Mouse (Mus musculus) kidney, postnatal 0 days (tissue): ENCODE results near the gene Capn11. TPM values are rescaled to one million over a fixed set of nuclear protein-coding genes. Genes with fewer than 3 reads are reported as not detected.

Experiments used
- ATAC-seq: fragments of 200-750 bp; cut with Nextera tagmentation; replicated peaks from 2 replicates; pipeline ENCODE4 v1.8.0; 2017; ENCODE audit warnings: low read depth, moderate number of reproducible peaks, moderate TSS enrichment, moderate library complexity; ENCODE audit not compliant: low FRiP score
- DNase-seq: peaks from one replicate; pipeline ENCODE4 v3.0.0-alpha.2; 2016; ENCODE audit warnings: low spot score
- H3K27ac ChIP-seq: fragments of 300-500 bp; sonication (generic); 2 replicates; pipeline ENCODE4 v1.5.1; 2014; ENCODE audit warnings: mild to moderate bottlenecking
- H3K27me3 ChIP-seq: fragments of 300-500 bp; sonication (generic); 2 replicates; pipeline ENCODE4 v1.6.1; 2014; ENCODE audit warnings: low read length, mixed read lengths; ENCODE audit not compliant: insufficient read depth
- H3K36me3 ChIP-seq: fragments of 300-500 bp; sonication (generic); 2 replicates; pipeline ENCODE4 v1.6.1; 2014; ENCODE audit warnings: low read length, mixed read lengths; ENCODE audit not compliant: insufficient read depth
- H3K4me1 ChIP-seq: fragments of 300-500 bp; sonication (generic); replicated peaks from 2 replicates; pipeline ENCODE4 v1.6.1; 2014; ENCODE audit warnings: antibody characterized with exemption, low read length, mixed read lengths; ENCODE audit not compliant: insufficient read depth
- H3K4me2 ChIP-seq: fragments of 300-500 bp; sonication (generic); 2 replicates; pipeline ENCODE4 v1.6.1; 2014; ENCODE audit warnings: mild to moderate bottlenecking, low read length, moderate library complexity, mixed read lengths
- H3K4me3 ChIP-seq: fragments of 300-500 bp; sonication (generic); replicated peaks from 2 replicates; pipeline ENCODE4 v1.5.1; 2014; ENCODE audit warnings: low read depth, low read length
- H3K9ac ChIP-seq: fragments of 300-500 bp; sonication (generic); 2 replicates; pipeline ENCODE4 v1.6.1; 2014; ENCODE audit warnings: low read depth, low read length
- H3K9me3 ChIP-seq: fragments of 300-500 bp; sonication (generic); replicated peaks from 2 replicates; pipeline ENCODE4 v1.6.1; 2016; ENCODE audit warnings: low read length, inconsistent platforms, mixed read lengths
- CTCF ChIP-seq: IDR thresholded peaks from 2 replicates; pipeline ENCODE4 v1.5.1; 2016; ENCODE audit warnings: antibody characterized with exemption, low read depth, mild to moderate bottlenecking, moderate library complexity
- WGBS: fragments of 180-500 bp; shearing (Covaris S2); extraction: QIAGEN DNeasy Blood & Tissue Kit; methylation state at CpG from one replicate; pipeline ENCODE4 v1.1.7; 2014; 5-methylcytosine and 5-hydroxymethylcytosine counted together
- polyA plus RNA-seq: library from polyadenylated mRNA; unstranded; fragments of >200 nt; fragmentation: Nextera tagmentation; extraction: Ambion mirVana; gene quantifications from 2 replicates; pipeline ENCODE4 v1.2.1, GENCODE M21; 2015

The Capn11 gene
- polyA plus RNA-seq, 1 experiment from 2014 or later = not detected

- peak; percentile 6; the same call in 1 of the 2 replicates for TF ChIP-seq CTCF
- H3K4me2 ChIP-seq = peak overlapping the region; percentile 94
- no peaks in the 10 kb centered on the region for H3K36me3 ChIP-seq
- WGBS = under 1% methylated on average over 58 of the region's 58 CpGs
- DNase-seq = peak; percentile 62
- ATAC-seq = peak; percentile 42
- H3K4me1 ChIP-seq = peaks cover 18% of the 10 kb centered on the region; the same call in 1 of the 2 replicates
- H3K27ac ChIP-seq = peak overlapping the region; percentile 87
- H3K27me3 ChIP-seq = no peaks in the 10 kb centered on the region
- H3K4me3 ChIP-seq = peak overlapping the region; percentile 91
- H3K9me3 ChIP-seq = no peaks in the 10 kb centered on the region
- H3K9ac ChIP-seq = peak overlapping the region; percentile 85
These were observed 26.3 kb upstream of the Capn11 start for GRCm38 (mm10) chr17:45685171-45686092.

- Histone ChIP-seq H3K9me3 (no peaks in the 10 kb centered on the region), H3K4me1 (peaks cover 18% of the 10 kb centered on the region; the same call in 1 of the 2 replicates), H3K4me3 (peak overlapping the region; percentile 91), H3K4me2 (peak overlapping the region; percentile 94), H3K36me3 (no peaks in the 10 kb centered on the region), H3K27ac (peak overlapping the region; percentile 87; the same call in 1 of the 2 replicates), H3K27me3 (no peaks in the 10 kb centered on the region), H3K9ac (peak overlapping the region; percentile 85)
- DNase-seq (no peak), ATAC-seq (no peak)
- TF ChIP-seq CTCF = no peak
- 38% methylated on average over 14 of the region's 14 CpGs for WGBS
These were observed 25.6 kb upstream of the Capn11 start for GRCm38 (mm10) chr17:45684667-45685131.

GRCm38 (mm10) chr17:45682843-45683242 lies 23.7 kb upstream of the Capn11 start:
- H3K36me3 ChIP-seq = no peaks in the 10 kb centered on the region
- H3K27ac ChIP-seq = no peak overlapping the region
- H3K4me1 ChIP-seq = peaks cover 18% of the 10 kb centered on the region; the same call in 1 of the 2 replicates
- WGBS = 84% methylated on average over 4 of the region's 4 CpGs
- no peak overlapping the region for H3K9ac ChIP-seq
- ATAC-seq (no peak), DNase-seq (no peak)
- H3K4me3 ChIP-seq = no peak overlapping the region
- TF ChIP-seq CTCF = no peak
- no peaks in the 10 kb centered on the region for H3K9me3 ChIP-seq
- no peak overlapping the region for H3K4me2 ChIP-seq
- H3K27me3 ChIP-seq = no peaks in the 10 kb centered on the region

- Histone ChIP-seq H3K4me1 (peaks cover 8% of the 10 kb centered on the region; the same call in 1 of the 2 replicates), H3K36me3 (peaks cover 8% of the 10 kb centered on the region; the same call in 1 of the 2 replicates), H3K27me3 (no peaks in the 10 kb centered on the region), H3K27ac (no peak overlapping the region), H3K4me2 (no peak overlapping the region), H3K9ac (no peak overlapping the region), H3K4me3 (no peak overlapping the region), H3K9me3 (no peaks in the 10 kb centered on the region)
- TF ChIP-seq CTCF = peak; percentile 50; the same call in 1 of the 2 replicates
- 100% methylated on average over 1 of the region's 1 CpGs for WGBS
- ATAC-seq = no peak
- DNase-seq = no peak
These were observed 22.5 kb upstream of the Capn11 start for GRCm38 (mm10) chr17:45681588-45681987.

- DNase-seq = peak; percentile 79
- Histone ChIP-seq H3K27me3 (no peaks in the 10 kb centered on the region), H3K4me2 (peak overlapping the region; percentile 28), H3K36me3 (peaks cover 10% of the 10 kb centered on the region; the same call in 1 of the 2 replicates), H3K4me1 (peaks cover 8% of the 10 kb centered on the region; the same call in 1 of the 2 replicates), H3K4me3 (no peak overlapping the region), H3K9me3 (no peaks in the 10 kb centered on the region), H3K27ac (peak overlapping the region; percentile 36; the same call in 1 of the 2 replicates), H3K9ac (peak overlapping the region; percentile 40; the same call in 1 of the 2 replicates)
- ATAC-seq = peak; percentile 63; the same call in 1 of the 2 replicates
- TF ChIP-seq CTCF = no peak
- 46% methylated on average over 8 of the region's 8 CpGs for WGBS
These were observed 21.4 kb upstream of the Capn11 start for GRCm38 (mm10) chr17:45680391-45680980.

GRCm38 (mm10) chr17:45678106-45678505 lies 19.0 kb upstream of the Capn11 start:
- no peaks in the 10 kb centered on the region for H3K27me3 ChIP-seq
- peaks cover 24% of the 10 kb centered on the region for H3K36me3 ChIP-seq
- TF ChIP-seq CTCF = peak; percentile 83
- no peak for ATAC-seq
- 23% methylated on average over 7 of the region's 7 CpGs for WGBS
- no peak overlapping the region for H3K4me3 ChIP-seq
- H3K9me3 ChIP-seq = no peaks in the 10 kb centered on the region
- peak; percentile 58 for DNase-seq
- H3K4me2 ChIP-seq = no peak overlapping the region
- no peak overlapping the region for H3K9ac ChIP-seq
- no peak overlapping the region for H3K27ac ChIP-seq
- peaks cover 4% of the 10 kb centered on the region; the same call in 1 of the 2 replicates for H3K4me1 ChIP-seq
